Mouse (Mus musculus) kidney, embryonic 15.5 days (tissue): ENCODE results near the gene Ska3. TPM values are rescaled to one million over a fixed set of nuclear protein-coding genes. Genes with fewer than 3 reads are reported as not detected.
A peak's percentile ranks its signal among the peaks of the same experiment; 100 is the strongest.

Experiments
- ATAC-seq: fragments of 200-750 bp; cut with Nextera tagmentation; replicated peaks from 2 replicates; pipeline ENCODE4 v1.8.0; 2017; ENCODE audit warnings: moderate TSS enrichment; ENCODE audit not compliant: low FRiP score
- H3K27ac ChIP-seq: fragments of 300-500 bp; sonication (generic); 2 replicates; pipeline ENCODE4 v1.5.1; 2015; ENCODE audit warnings: mild to moderate bottlenecking, inconsistent platforms
- H3K27me3 ChIP-seq: fragments of 300-500 bp; sonication (generic); 2 replicates; pipeline ENCODE4 v1.6.1; 2015; ENCODE audit warnings: inconsistent platforms
- H3K36me3 ChIP-seq: fragments of 300-500 bp; sonication (generic); 2 replicates; pipeline ENCODE4 v1.6.1; 2015; ENCODE audit warnings: inconsistent platforms
- H3K4me1 ChIP-seq: fragments of 300-500 bp; sonication (generic); 2 replicates; pipeline ENCODE4 v1.6.1; 2015; ENCODE audit warnings: inconsistent platforms
- H3K4me2 ChIP-seq: fragments of 300-500 bp; sonication (generic); 2 replicates; pipeline ENCODE4 v1.6.1; 2015; ENCODE audit warnings: moderate library complexity, mild to moderate bottlenecking, inconsistent platforms
- H3K4me3 ChIP-seq: fragments of 300-500 bp; sonication (generic); replicated peaks from 2 replicates; pipeline ENCODE4 v1.5.1; 2015; ENCODE audit warnings: mild to moderate bottlenecking, inconsistent platforms
- H3K9ac ChIP-seq: fragments of 300-500 bp; sonication (generic); 2 replicates; pipeline ENCODE4 v1.6.1; 2015; ENCODE audit warnings: mild to moderate bottlenecking, inconsistent platforms
- H3K9me3 ChIP-seq: fragments of 300-500 bp; sonication (generic); replicated peaks from 2 replicates; pipeline ENCODE4 v1.6.1; 2016; ENCODE audit warnings: inconsistent platforms
- WGBS: fragments of 180-500 bp; shearing (Covaris S2); methylation state at CpG from one replicate; pipeline ENCODE4 v1.1.7; 2015; ENCODE audit warnings: mixed read lengths; 5-methylcytosine and 5-hydroxymethylcytosine counted together
- polyA plus RNA-seq: library from polyadenylated mRNA; unstranded; fragments of >200 nt; fragmentation: Nextera tagmentation; extraction: Ambion mirVana; gene quantifications from 2 replicates; pipeline ENCODE4 v1.2.1, GENCODE M21; 2015

The Ska3 gene
- polyA plus RNA-seq, 1 experiment from 2014 or later = 44.1 TPM

GRCm38 (mm10) chr14:57844535-57844934 lies 18.6 kb upstream of the Ska3 start:
- ATAC-seq = no peak
- Histone ChIP-seq H3K9ac (no peak overlapping the region), H3K36me3 (peaks cover 72% of the 10 kb centered on the region), H3K4me3 (no peak overlapping the region), H3K27me3 (no peaks in the 10 kb centered on the region), H3K4me2 (no peak overlapping the region), H3K9me3 (no peaks in the 10 kb centered on the region), H3K27ac (no peak overlapping the region), H3K4me1 (no peaks in the 10 kb centered on the region)
- WGBS = 91% methylated on average over 3 of the region's 3 CpGs

- no peaks in the 10 kb centered on the region for H3K27me3 ChIP-seq
- H3K9me3 ChIP-seq = no peaks in the 10 kb centered on the region
- H3K4me1 ChIP-seq = no peaks in the 10 kb centered on the region
- H3K4me3 ChIP-seq = no peak overlapping the region
- WGBS = 82% methylated on average over 10 of the region's 10 CpGs
- H3K4me2 ChIP-seq = no peak overlapping the region
- no peak for ATAC-seq
- H3K27ac ChIP-seq = no peak overlapping the region
- no peak overlapping the region for H3K9ac ChIP-seq
- H3K36me3 ChIP-seq = peaks cover 54% of the 10 kb centered on the region
These were observed 9.2 kb upstream of the Ska3 start for GRCm38 (mm10) chr14:57835157-57835556.

GRCm38 (mm10) chr14:57833526-57833925 lies 7.5 kb upstream of the Ska3 start:
- Histone ChIP-seq H3K9ac (no peak overlapping the region), H3K27me3 (no peaks in the 10 kb centered on the region), H3K4me1 (no peaks in the 10 kb centered on the region), H3K4me2 (no peak overlapping the region), H3K27ac (no peak overlapping the region), H3K4me3 (no peak overlapping the region), H3K36me3 (peaks cover 45% of the 10 kb centered on the region), H3K9me3 (no peaks in the 10 kb centered on the region)
- no peak for ATAC-seq
- WGBS = 94% methylated on average over 2 of the region's 2 CpGs

- Histone ChIP-seq H3K9me3 (no peaks in the 10 kb centered on the region), H3K4me1 (peaks cover 16% of the 10 kb centered on the region), H3K9ac (peak overlapping the region; percentile 92), H3K4me2 (peak overlapping the region; percentile 65), H3K4me3 (peak overlapping the region; percentile 91), H3K27ac (peak overlapping the region; percentile 98), H3K27me3 (no peaks in the 10 kb centered on the region), H3K36me3 (peaks cover 15% of the 10 kb centered on the region)
- no peak for ATAC-seq
- WGBS = 72% methylated on average over 1 of the region's 1 CpGs
These were observed 1.3 kb upstream of the Ska3 start for GRCm38 (mm10) chr14:57827284-57827683.

- no peak overlapping the region for H3K9ac ChIP-seq
- no peak overlapping the region for H3K27ac ChIP-seq
- WGBS = 82% methylated on average over 4 of the region's 4 CpGs
- H3K9me3 ChIP-seq = no peaks in the 10 kb centered on the region
- peaks cover 70% of the 10 kb centered on the region for H3K36me3 ChIP-seq
- no peak overlapping the region for H3K4me2 ChIP-seq
- H3K4me3 ChIP-seq = no peak overlapping the region
- no peaks in the 10 kb centered on the region for H3K27me3 ChIP-seq
- peaks cover 6% of the 10 kb centered on the region for H3K4me1 ChIP-seq
- no peak for ATAC-seq
These were observed 5.1 kb downstream of the Ska3 start for GRCm38 (mm10) chr14:57820839-57821238.

GRCm38 (mm10) chr14:57811844-57812243 lies 14.1 kb downstream of the Ska3 start:
- Histone ChIP-seq H3K27ac (no peak overlapping the region), H3K4me2 (no peak overlapping the region), H3K27me3 (no peaks in the 10 kb centered on the region), H3K9me3 (no peaks in the 10 kb centered on the region), H3K4me1 (no peaks in the 10 kb centered on the region), H3K9ac (no peak overlapping the region), H3K4me3 (no peak overlapping the region), H3K36me3 (peaks cover 92% of the 10 kb centered on the region)
- 95% methylated on average over 5 of the region's 5 CpGs for WGBS
- ATAC-seq = no peak

- no peak for ATAC-seq
- Histone ChIP-seq H3K4me3 (no peak overlapping the region), H3K9ac (no peak overlapping the region), H3K36me3 (peaks cover 93% of the 10 kb centered on the region), H3K27ac (no peak overlapping the region), H3K9me3 (no peaks in the 10 kb centered on the region), H3K4me2 (no peak overlapping the region), H3K4me1 (no peaks in the 10 kb centered on the region), H3K27me3 (no peaks in the 10 kb centered on the region)
- WGBS = 81% methylated on average over 2 of the region's 2 CpGs
These were observed 15.1 kb downstream of the Ska3 start for GRCm38 (mm10) chr14:57810886-57811285.

GRCm38 (mm10) chr14:57808558-57808957 lies 17.4 kb downstream of the Ska3 start:
- Histone ChIP-seq H3K27ac (no peak overlapping the region), H3K4me3 (no peak overlapping the region), H3K36me3 (peaks cover 93% of the 10 kb centered on the region), H3K4me2 (no peak overlapping the region), H3K4me1 (no peaks in the 10 kb centered on the region), H3K9ac (no peak overlapping the region), H3K9me3 (no peaks in the 10 kb centered on the region), H3K27me3 (no peaks in the 10 kb centered on the region)
- no peak for ATAC-seq
- WGBS = 78% methylated on average over 5 of the region's 5 CpGs

- H3K9ac ChIP-seq = no peak overlapping the region
- H3K27ac ChIP-seq = no peak overlapping the region
- no peak overlapping the region for H3K4me2 ChIP-seq
- WGBS = 87% methylated on average over 4 of the region's 4 CpGs
- no peaks in the 10 kb centered on the region for H3K9me3 ChIP-seq
- no peaks in the 10 kb centered on the region for H3K27me3 ChIP-seq
- H3K4me1 ChIP-seq = peaks cover 18% of the 10 kb centered on the region
- ATAC-seq = no peak
- H3K36me3 ChIP-seq = peaks cover 78% of the 10 kb centered on the region
- no peak overlapping the region for H3K4me3 ChIP-seq
These were observed 22.3 kb downstream of the Ska3 start for GRCm38 (mm10) chr14:57803731-57804130.

GRCm38 (mm10) chr14:57797991-57798931 lies 27.7 kb downstream of the Ska3 start, which contains the start of gene Sap18:
Gene Sap18, plus strand, starts transcription at chr14:57798180.
- Histone ChIP-seq H3K4me3 (peak within 1 kb of the TSS; percentile 84), H3K9me3 (no peaks in the 10 kb centered on the region), H3K36me3 (peaks cover 29% of the 10 kb centered on the region), H3K27ac (peak within 1 kb of the TSS; percentile 82), H3K4me2 (peak within 1 kb of the TSS; percentile 79), H3K4me1 (peaks cover 22% of the 10 kb centered on the region), H3K27me3 (no peaks in the 10 kb centered on the region), H3K9ac (peak within 1 kb of the TSS; percentile 83)
- peak; percentile 97 for ATAC-seq
- WGBS = under 1% methylated on average over 94 of the region's 99 CpGs

- peaks cover 22% of the 10 kb centered on the region for H3K4me1 ChIP-seq
- peak overlapping the region; percentile 79 for H3K4me2 ChIP-seq
- H3K36me3 ChIP-seq = peaks cover 23% of the 10 kb centered on the region
- peak overlapping the region; percentile 66; the same call in 1 of the 2 replicates for H3K27ac ChIP-seq
- no peaks in the 10 kb centered on the region for H3K9me3 ChIP-seq
- peak; percentile 66 for ATAC-seq
- WGBS = 11% methylated on average over 7 of the region's 7 CpGs
- H3K9ac ChIP-seq = peak overlapping the region; percentile 83
- H3K4me3 ChIP-seq = peak overlapping the region; percentile 84
- H3K27me3 ChIP-seq = no peaks in the 10 kb centered on the region
These were observed 28.4 kb downstream of the Ska3 start for GRCm38 (mm10) chr14:57797551-57797950.

GRCm38 (mm10) chr14:57791171-57791570 lies 34.8 kb downstream of the Ska3 start:
- no peaks in the 10 kb centered on the region for H3K27me3 ChIP-seq
- H3K4me2 ChIP-seq = no peak overlapping the region
- no peak overlapping the region for H3K4me3 ChIP-seq
- no peaks in the 10 kb centered on the region for H3K4me1 ChIP-seq
- 81% methylated on average over 4 of the region's 4 CpGs for WGBS
- ATAC-seq = no peak
- no peak overlapping the region for H3K27ac ChIP-seq
- no peaks in the 10 kb centered on the region for H3K36me3 ChIP-seq
- H3K9ac ChIP-seq = no peak overlapping the region
- H3K9me3 ChIP-seq = no peaks in the 10 kb centered on the region
